Mouse (Mus musculus) frontal cortex, postnatal 10 days (tissue): ENCODE data around the gene Clec3b.

Experiments
- DNase-seq, 2 experiments: peaks; one replicate each; pipeline ENCODE4 v3.0.0; 2022; ENCODE audit warnings: low spot score in 2 of 2, mixed read lengths in 1 of 2

Clec3b gene

DNA sequence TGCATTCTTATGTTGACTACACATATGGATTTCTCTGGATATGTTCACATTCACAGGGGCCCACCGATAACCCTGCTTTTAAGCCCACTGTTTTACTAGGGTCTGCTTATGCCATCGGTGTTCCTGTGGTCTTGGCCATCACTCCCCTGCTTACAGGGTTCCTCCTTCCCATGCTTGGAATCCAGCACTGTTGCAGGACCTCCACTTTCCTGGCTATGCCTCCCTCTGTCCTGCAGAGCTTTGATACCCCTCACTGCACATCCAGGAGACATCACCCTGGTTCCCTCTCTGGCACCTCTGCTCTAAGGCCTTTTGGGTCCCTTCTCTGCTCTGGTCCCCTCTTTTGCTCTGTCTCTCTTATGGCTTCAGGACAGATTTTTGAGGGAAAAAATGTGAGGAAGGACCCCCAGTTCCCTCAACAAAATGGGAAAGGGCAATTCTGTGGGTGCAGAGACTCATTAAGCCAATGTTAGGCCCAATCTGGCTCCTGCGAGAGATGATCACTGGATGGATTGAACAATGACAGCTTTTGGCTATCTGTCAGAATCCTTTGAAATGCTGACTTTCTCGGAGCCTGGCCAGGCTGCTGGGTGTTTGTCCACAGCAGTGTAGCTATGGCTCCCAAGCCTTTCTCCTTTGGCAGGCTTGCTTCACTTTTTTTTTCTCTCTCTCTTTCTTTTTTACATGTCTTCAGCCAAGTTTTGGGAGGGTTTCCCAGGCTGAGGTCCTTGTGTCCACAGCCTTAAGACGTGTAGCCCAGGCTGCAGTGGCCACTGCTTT, at the start of gene Clec3b:
TSS of gene Clec3b (plus strand) at position 706 of the 780 bp plus-strand sequence.
- no peak for DNase-seq

DNA sequence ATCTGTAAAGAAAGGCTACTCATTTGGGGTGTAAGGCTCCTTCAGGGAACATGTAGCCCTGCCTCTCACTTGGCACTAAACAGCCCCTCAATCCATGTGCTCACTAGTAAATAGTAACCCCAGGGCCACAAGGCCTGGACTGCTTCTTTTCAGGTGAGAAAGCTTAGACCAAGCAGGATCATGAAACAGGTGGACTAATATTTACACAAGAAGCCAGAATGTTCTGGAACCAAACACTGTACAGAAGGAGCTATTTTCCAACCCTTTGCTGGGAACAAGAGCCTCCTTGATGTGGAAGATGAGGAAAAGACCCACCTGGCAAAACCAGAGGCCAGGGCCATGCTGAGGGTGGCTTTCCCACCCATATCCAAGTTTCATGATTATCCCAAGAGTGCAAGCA, 47.3 kb upstream of the Clec3b start:
- no peak for DNase-seq

DNA sequence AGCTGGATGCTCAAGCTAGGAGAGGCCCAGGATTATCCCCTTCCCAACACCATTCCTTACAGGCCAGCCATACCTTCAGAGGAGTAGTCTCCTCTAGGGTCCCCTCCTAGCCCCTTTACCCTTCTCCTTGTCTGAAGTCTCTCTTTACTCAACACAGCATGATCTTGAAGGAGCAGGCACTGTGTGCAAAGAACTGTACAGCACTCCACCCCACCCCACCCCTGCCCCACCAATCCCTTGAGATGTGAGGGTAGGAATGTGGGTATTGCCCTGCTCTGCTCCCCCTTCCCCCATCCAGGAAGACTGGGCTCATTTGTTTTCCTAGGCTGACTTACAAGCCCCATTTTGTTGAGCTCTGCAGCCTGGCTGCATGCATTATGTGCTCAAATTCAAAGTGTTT, 46.4 kb upstream of the Clec3b start:
- no peak for DNase-seq

DNA sequence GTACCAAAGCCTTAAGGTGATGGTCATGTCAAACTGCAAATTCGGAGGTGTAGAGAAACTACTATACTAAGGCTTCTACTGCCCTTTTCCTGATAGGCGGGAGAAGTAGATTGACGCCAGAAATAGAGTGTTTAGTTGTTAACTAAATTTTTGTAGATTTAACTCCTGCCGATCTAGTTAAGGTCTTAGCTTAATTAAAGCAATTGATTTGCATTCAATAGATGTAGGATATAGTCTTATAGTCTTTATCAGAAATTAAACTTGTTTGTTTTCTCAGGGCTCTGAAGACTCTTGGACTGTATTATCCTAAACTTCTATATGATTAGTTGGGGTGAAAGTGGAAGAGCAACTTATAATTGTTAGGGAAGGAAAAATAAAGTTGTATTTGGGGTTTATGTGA, 43.6 kb upstream of the Clec3b start:
- DNase-seq = no peak

DNA sequence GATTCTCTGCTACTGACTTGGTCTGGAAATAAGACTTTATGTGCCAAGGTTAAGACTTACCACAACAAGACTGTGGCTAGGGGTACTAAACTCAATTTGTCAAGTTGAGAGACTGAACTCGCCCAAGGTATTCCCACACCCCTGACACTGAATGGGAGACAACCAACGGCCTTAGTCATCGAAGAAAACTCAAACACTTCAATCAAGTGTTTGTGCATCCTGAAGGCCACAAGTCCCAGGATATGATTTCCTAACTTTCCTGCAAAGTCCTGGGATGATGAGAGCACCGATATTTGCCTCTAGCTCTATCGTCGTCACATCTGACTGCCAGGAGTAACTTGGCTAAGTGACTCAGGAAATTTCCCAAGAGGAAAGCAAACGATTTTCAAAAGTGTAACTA, 41.6 kb upstream of the Clec3b start:
- no peak for DNase-seq

DNA sequence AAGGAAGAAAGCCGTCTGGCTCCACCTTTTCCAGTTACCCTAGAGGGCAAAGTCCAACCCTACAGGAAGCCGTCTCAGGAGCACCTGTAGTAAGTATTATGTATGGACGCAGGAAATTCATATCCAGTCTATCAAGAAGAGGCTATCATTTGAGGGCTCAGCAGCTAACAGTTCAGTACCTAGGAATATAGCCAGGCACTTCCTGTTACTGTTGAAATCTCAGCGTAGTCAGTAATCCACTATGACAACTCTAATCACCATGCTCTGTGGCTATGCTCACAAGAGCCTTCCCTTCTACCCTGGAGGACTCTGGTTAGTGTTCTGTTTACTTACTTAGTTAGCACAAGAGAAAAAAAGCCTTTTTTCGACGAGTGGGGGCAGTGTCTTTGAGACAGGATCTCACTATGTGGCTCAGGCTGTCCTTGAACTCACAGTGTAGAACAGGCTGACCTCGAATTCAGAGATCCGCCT, 39.0 kb upstream of the Clec3b start:
- DNase-seq = no peak

DNA sequence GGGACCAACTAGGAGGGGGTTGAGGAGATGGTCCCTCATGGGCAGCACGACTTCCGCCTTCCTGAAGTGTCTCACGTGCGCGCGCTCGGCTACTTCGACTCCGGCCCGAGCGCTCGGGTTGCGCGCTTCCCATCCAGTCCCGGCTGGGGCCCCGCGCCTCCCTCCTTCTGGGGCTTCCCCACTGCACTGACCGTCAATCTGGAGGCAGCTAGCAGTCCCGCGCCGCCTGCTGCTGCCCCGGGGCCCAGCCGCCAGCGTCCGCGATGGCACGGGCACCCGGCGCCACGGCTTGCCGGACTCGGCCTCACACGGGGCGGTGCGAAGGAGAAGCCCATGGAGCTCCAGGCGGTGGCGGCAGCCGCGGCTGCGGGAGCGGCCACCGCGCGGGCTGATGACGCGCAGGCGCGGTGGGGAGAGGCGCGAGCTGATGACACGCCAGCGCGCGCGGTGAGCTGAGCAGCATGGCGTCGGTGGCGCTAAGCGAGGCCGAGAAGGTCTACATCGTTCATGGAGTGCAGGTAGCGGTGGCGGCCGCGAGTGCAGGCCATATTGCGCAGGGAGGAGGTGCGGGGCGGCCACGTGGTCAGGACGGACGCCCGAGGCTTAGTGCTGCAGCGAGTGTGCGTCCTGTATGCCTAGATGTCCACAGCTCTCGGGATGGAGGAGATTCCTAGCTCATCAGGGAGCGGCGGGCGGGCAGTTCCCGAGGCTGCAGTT, 37.8 kb upstream of the Clec3b start, which contains the start of the genes Zdhhc3 and Exosc7:
TSS of gene Zdhhc3 (minus strand) at position 401 of the 717 bp plus-strand sequence.
TSS of gene Exosc7 (plus strand) at position 411 of the 717 bp plus-strand sequence.
- peak; percentile 82 to 88 for DNase-seq

DNA sequence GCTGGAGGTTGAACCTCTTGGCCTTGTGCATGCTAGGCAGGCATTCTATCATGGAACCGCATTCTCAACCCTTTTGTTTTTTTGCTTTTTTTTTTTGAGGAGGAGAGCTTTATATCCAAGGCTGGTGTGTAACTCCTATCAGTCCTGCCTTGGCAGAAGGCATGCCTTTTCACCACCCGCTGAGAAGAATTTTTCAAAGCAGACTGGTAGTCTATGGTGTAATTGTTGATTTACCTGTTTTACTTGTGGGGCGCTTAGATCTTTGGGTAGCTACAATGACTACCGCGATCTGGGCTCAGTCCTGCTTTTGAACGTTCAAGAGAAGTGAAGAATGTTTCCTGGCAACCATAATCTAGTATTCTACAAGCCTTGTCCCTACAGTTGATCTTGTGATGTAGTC, 36.8 kb upstream of the Clec3b start:
- DNase-seq = no peak

DNA sequence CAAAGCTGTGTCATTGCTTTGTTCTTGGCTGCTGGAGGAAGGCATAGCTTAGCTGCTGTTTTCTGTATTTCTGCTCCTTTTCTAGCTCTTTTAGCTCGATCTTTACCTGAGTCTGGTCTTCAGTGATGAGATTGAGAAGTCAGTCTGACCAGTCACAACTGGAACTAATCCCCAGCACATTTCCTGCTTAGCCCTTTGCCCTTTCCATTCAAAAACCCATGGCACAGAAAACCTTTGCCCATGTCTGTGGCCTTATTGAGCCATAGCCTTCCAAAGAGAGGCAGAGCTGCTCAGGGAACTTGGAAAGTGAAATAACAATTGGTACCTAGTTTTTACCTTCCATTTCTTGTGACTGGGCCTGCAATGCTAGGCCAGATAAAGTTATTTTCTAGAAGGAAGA, 35.2 kb upstream of the Clec3b start:
- no peak for DNase-seq

DNA sequence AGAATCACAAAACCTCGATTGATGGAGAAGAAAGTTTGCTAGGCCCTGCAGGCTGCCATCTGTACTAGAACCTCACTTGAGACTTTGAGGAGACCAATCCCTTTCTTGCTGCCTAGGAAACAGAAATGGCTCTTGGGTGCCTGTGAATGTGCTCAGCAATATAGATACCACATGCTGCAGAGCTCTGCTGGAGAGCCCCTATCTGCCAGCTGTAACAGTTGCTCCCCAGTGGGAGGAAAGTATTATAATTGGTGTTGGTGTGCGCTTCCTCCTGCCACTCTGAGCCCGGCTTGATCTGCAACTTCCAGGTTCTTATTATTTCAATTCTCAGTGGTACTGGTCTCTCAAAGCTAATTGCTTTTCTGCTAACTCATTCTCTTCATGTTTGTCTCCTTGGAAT, 27.7 kb upstream of the Clec3b start:
- DNase-seq = no peak

DNA sequence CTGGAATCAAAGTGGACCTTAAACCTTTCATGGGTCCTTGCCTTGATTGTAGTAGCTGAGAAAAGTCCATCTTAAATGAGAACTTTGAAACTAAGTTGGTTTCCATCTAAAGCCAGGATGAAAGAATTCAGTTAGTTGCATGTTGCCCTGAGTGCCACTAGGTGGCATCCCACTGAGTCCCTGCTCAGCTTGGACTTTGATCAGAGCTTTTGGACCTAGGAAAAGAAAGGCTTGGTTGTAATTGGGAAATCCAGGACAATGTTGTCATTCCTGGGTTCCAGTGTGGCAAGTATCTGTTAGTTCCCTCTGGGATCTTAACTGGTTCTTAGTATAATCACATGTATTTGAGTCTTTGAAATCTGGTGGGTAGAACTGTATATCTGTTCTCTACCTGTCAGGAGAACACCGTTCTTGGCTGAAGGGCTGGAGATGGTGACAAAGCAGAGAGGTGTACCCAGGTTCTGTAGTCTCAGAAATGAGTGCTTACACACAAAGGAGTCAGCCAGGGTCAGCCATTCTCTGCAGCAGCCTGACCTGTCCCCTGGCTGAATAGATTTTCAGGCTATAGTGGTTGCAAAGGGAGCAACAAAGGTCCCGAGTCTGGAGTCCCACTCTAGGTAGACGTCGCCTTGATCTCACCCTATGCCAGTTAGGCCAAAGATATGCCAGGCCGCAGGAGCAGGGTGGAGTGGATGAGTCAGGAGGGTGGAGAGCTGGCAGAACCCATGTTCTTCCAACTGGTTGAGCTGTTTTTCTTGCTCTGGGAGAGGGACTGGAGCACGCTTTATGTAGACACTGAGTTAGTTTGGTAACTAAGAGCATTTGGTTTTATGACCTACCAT, 27.0 kb upstream of the Clec3b start:
- no peak for DNase-seq

DNA sequence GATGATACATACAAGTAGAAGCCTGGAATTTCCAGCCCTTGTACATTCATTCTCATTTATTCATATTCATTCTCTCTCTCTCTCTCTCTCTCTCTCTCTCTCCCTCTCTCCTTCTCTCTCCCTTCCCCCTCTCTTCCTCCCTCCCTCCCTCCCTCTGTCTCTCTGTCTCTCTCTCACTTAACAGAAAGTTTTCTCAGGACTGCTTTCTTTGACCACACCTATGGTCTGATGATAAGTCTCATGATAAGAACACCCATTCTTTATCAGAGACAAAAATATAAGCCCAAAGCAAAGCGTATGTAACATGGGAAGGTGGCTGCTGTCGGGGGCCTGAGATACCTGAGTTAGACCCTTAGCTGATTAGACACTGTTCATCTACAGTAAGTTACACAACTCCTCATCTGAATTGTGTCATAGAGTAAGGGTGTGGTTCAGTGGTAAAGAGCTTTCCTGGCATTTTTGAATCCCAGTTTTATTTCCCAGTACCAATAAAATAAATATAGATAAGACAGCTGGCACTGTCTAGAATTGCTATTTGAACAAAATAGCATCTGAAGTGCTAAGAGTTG, 26.2 kb upstream of the Clec3b start:
- DNase-seq = no peak

DNA sequence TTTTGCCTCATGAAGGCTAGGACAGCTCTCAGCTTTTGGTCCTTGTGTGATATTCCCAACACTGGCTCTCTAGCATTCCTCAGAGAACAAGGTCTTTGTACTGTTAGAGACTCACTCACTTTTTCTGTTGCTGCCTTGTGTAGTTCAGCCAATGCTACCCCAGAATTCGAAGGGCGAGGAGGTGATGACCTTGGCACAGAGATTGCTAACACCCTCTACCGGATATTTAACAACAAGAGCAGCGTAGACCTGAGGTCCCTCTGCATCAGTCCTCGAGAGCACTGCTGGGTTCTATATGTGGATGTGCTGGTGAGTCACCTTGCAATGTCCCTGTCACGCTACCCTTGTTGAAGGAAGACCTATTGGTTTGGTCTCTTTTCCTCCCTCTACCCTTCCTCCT, 23.1 kb upstream of the Clec3b start:
- no peak for DNase-seq

DNA sequence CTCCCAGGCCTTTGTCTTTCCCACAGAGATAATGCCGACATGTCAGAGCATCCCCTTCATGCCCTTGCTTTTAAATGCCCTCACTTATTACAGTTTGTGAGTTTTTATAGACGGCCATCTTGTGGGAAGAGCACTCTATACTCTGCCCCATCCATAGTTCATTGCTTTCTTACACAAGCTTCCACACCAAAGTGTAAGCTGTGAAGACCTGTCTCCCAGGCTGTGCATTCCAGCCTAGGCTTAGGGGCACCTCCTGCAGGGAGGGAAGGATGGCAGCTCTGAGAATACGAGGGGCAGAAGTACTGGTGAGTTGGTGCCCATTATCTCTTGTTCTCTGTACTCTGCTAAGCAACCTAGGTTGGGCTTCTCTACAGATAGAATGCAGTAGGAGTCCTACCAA, 17.8 kb upstream of the Clec3b start:
- no peak for DNase-seq

DNA sequence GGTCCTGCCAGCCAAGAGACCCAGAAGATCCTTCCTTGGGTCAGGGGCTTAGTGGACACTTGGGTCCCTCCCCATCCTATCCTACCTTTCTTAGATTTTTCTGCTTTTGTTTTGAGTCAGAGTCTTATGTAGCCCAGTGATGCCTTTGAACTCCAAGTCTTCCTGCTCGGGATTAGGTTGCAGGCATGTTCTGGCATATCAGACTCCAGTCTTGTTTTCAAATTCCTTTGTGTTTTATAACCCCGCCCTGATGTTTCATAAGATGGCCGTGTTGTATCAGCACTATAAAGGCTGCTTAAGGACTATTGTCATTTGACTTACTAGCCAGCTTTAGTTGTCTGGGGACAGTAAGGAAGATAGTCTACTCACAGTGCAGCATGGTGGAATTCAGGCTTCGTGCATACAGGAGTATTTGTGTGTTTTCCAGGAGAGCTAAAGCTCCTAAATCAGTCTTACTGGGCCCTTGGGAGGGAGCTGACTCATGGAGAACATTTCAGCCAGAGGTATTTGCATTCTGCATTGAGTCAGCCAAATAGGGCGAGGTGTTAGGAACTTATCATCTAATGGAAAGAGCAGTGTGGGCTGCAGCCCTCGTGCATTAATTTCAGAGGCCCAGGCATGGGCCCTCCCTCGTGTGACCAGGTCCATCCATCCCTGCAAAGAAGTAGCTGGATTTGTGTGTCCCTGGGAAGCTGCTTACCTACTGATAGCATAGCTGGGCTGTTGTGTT, 13.6 kb upstream of the Clec3b start:
- DNase-seq = no peak

DNA sequence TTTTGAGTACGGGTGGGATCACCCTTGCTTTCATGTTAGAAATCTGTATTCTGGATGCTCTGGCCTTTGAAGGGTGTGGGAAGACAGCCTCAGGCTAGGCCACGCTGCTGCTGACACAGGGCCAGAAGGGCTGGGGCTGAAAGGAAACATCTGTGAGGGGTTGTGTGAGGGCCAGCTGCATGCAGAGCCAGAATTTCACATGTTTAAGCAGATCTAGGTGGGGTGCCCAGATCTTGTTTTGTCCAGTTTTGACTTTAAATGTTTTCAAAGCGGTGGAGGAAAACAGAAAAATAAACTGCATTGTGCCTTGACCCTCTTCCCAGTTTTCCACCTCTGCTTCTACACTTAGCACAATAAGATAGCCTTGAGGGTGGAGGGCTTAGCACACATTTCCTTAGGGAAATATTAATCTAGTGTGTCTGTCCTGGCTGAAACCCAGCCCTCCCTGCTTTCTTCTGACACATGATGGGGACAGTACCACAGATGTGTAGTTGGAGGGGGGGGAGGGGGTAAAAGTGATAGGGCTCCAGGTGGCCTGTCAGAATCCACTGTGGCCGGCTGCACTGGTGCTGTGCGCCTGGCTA, 11.8 kb upstream of the Clec3b start:
- DNase-seq = no peak

DNA sequence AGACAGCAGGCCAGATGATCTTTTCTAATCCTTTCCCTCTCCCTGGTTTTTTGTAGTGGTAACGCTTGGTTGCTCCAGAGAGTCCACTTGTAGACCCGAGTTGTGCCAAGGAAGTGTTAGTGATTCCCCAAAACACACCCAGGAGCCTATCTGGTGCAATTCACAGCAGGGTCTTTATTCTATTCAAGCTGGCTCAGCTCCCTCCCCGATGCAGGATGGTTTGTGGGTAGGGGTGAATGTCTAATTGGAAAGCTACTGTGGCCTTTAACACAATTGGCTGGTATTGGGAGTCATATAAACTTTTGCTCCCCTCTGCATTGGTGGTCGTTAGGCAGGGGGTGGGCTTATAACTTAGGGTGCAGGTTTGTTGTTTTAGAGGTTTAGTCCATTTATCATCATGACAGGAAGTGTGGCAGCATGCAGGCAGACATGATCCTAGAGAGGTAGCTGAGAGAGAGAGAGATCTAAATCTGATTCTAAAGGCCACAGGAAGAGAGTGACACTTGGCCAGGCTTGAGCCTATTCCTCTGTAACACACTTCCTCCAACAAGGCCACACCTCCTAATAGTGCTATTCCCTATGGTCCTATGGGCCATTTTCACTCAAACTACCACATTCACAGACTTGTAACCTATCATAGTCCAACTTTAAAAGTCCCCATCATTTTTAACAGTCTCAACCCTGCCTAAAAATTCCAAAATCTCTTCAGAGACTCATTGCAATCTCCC, 10.7 kb upstream of the Clec3b start:
- DNase-seq = no peak

DNA sequence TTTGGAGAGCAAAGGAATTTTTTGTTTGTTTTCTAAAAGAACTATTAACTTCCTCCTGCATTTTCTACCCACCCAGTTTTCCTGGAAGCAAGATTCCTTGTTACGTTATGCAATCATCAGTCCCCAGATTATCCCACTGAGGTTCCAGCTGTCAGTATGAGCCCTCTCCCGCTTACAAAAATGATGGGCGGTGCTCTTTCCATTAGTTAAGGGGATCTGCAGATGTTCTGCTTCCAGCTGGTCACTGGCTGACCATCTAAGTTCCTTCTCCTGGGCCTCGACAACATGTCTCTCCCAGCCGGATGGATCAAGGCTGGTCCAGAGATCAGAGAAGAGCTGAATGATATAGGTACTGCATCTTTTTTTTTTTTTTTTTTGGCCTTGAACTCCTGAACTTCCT, 2.3 kb upstream of the Clec3b start:
- no peak for DNase-seq

DNA sequence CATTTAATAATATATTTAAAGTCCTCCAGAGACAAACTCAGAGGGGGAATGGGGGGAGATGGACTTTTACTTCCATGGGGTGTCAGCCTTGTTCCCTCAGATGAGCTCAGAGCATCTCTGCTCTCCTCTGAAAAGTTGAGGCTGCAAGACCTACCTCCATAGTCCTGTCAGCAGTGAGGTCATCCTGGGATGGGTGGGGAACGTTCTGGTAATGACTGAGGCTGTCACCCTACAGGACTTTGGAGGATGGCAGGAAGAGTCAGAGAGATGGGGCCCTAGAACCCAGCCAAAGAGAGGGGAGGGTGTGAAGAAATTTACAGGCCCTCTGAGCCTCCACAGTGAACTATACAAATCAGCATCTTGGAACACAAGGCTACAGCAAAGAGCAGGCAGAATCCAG, 815 bp downstream of the Clec3b start:
- no peak for DNase-seq

DNA sequence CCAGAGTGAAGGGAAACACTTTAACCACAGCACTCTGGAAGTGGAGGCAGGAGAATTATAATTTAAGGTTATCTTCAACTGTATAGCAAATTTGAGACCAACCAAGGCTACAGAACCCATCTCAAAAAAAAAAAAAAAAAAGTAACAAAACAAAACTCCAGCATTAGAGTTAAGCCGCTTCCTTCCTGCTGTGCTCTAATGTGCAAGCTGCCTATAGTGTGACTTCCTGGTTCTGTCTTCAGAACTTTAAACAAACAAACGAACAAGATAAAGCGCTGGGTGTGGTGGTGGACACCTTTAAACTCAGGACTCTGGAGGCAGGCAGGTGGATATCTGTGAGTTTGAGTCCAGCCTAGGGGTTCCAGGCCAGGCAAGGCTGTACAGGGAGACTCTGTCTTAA, 1.3 kb downstream of the Clec3b start:
- no peak for DNase-seq
